Mouse (Mus musculus): ENCODE measurements at regions not wholly inside any gene's neighbourhood (a gene's known extent, or its start where the extent isn't known, plus 50 kb on each side); places are given as distances from the start of the nearest gene placed in this dataset.

- TF ChIP-seq POLR2A (IDR thresholded peaks at IDR 0.05; ENCODE audit: extremely low read depth, insufficient read depth, low read length) (no peak), CTCF (IDR thresholded peaks at IDR 0.05; ENCODE audit: low read depth, low read length) (no peak)
Observed at GRCm38 (mm10) chr2:79137694-79138171, 117.5 kb upstream of the Itga4 start.
